Mouse (Mus musculus) layer of hippocampus, adult 6 months (tissue): ENCODE results near the gene Pkdrej. TPM values are rescaled to one million over a fixed set of nuclear protein-coding genes. Genes with fewer than 3 reads are reported as not detected.

Source experiments
- long read RNA-seq, 2 experiments: library from polyadenylated mRNA; unstranded; transcript quantifications; one replicate each; pipeline ENCODE4 v2.0.0; 2019 to 2020
- polyA plus RNA-seq: library from polyadenylated mRNA; unstranded; fragments of <200 nt; fragmentation: Nextera tagmentation; gene quantifications from 2 replicates; pipeline ENCODE4 v1.2.3, GENCODE M21; 2021

Gene Pkdrej
- polyA plus RNA-seq, result 0.13 and 0.18 TPM in 2 replicates
- long read RNA-seq, experiment 1, full-length matches to known transcripts, result 2 of 2 reads
- long read RNA-seq, experiment 1, partial matches to known transcripts, result 0 of 2 reads
- long read RNA-seq, experiment 1, other reads (novel, unspliced or antisense), result 0 of 2 reads
- long read RNA-seq, experiment 2, full-length matches to known transcripts, result 1 of 1 reads
- long read RNA-seq, experiment 2, partial matches to known transcripts, result 0 of 1 reads
- long read RNA-seq, experiment 2, other reads (novel, unspliced or antisense), result 0 of 1 reads

DNA sequence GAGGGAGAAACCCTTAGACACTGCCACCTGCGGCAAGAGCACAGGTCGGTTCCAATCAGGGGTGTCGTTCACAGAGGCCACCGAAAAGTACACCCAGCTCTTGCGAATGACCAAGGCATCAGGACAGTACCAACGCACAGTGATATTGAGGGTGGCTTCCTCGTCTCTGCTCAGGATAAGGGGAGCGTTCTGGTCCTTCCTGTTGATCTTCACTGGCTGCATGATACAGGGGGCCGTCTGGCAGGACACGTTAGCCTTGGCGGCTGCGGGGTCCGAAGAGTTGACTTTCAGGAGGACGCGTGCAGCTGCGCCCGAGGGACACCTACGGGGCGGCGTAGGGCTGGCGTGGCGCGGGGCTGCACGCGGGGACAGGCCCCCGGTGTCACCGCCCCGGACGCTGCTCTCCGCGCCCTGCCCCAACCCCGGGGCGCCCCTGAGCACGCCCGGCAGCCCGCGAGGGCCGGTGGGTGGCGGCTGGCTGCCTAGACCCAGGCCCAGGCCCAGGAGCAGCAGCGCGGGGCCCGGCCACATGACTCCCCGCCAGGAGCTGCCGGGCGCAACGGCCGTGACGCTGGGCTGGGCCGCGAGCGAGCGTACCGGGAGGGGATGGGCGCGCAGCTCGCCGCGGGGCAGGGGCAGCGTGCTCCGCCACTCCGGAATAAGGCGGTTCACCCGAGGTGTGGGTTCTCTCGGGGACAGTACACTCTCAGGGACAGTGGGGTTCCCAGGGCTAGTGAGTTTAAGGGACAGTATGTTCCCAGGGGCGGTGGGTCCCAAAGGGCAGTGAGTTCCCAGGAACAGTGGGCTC lies at the start of gene Pkdrej:
TSS of gene Pkdrej (minus strand) at position 532 of the 808 bp plus-strand sequence.

DNA sequence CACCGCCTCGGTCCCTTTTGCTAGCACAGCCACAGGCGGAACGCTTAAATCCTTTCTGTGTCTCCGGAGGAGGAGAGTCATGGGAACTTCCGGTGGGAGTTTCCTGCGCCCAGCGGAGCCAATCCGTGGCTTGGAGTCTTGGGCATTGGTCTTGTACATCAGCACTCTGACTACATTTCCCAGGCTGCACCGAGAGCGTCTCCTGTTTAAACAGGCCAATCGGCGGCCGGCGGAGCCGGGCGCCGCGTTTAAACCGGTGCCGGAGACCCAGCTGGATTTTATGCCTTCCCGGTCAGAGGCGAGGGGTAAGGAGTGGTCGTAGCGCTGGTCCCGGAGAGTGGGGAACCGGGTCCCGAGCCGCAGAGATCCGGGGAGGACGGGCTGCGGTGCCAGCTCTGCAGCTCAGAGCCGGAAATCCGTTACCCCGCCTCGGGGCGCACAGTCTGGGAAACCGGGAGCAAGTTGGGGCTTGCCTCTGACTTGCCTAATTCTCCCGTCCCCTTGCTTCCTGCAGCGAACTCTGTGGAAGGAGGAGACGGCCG lies 38.0 kb upstream of the Pkdrej start, which contains the start of gene Gtse1:
TSS of gene Gtse1 (plus strand) at position 256 of the 542 bp plus-strand sequence.

DNA sequence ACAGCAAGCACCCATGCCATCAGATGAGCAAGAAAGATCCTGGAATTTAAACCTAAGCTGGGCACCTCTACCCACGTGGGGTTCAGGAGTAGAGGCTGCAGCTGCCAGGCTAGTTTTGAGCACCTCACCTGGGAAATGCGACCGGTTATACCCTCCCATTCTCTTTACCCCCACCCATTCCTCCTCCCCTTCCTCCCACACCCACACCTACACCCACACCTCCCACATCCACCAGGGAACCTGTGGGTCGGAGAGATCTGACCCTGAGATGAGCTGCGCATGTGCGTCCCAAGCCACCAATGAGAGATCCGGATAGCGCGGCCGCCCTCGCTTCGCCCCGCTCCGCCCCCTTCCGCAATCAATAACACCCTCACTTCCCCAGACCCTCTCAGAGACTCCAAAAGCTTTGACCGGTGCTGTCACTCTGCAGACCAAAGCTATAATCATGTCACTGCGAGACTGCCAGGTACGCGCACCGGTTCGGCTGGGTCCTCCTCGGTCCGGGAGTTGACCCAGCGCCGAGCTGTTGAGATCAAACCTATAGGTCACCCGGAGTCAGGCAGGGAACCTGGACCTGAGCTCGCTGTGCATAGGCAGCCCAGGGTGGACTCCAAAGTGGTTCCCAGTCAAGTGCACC lies 10.5 kb upstream of the Pkdrej start, which contains the start of gene Ttc38:
TSS of gene Ttc38 (plus strand) at position 353 of the 637 bp plus-strand sequence.

DNA sequence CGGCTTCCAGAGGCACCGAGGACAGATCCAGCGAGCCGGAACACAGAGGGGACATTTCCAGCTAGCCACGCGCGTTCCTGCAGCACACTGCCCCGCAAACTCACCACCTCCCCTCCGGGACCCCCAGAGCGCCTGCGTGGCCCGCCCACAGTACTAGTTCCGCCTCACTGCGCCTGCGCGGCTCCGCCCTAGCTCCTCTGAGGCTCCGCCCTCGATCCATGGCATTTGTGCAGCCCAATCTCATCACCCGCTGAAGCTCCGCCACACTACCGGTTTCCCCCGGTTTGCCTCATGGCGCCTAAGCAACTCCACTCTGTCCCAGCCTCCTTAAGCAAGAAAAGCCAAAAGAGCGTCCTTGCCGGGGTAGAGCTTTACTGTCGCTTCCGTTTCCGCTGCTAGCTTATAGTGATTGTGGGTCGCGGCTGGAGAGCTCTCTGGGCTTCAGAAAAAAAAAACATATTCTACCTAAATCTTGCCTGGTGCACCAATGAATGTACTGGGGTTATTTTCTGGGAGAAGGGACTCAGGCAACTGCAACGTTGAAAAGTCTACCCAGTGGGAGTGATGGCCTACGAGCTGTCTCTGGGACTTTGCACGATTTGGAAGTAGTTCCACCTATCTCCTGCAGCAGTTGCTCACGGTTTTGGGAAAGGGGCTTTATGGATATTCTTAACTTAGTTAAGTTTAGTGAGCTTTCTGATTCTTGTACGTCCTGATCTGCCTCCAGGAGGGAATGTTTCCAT lies 9.8 kb downstream of the Pkdrej start, which contains the start of gene Cdpf1:
TSS of gene Cdpf1 (minus strand) at position 163 of the 743 bp plus-strand sequence.

Other genes with a start within 250 kb of the Pkdrej start
- 17.6 and 22.0 TPM in 2 replicates for gene Wnt7b, start 239.3 kb downstream of the Pkdrej start, polyA plus RNA-seq
- 3.6 and 3.7 TPM in 2 replicates for gene Ppara, start 86.8 kb downstream of the Pkdrej start, polyA plus RNA-seq
- 31.7 and 37.7 TPM in 2 replicates for gene Cdpf1, start 10.0 kb downstream of the Pkdrej start, polyA plus RNA-seq
- 2.2 TPM in 2 replicates for gene Ttc38, start 10.6 kb upstream of the Pkdrej start, polyA plus RNA-seq
- 0.29 and 0.56 TPM in 2 replicates for gene Gtse1, start 38.0 kb upstream of the Pkdrej start, polyA plus RNA-seq
- gene Trmu, start 57.6 kb upstream of the Pkdrej start, polyA plus RNA-seq, result 11.0 and 11.7 TPM in 2 replicates
- 0.51 and 0.72 TPM in 2 replicates for gene Celsr1, start 212.0 kb upstream of the Pkdrej start, polyA plus RNA-seq
- 1.7 and 1.9 TPM in 2 replicates for gene Gramd4, start 236.0 kb upstream of the Pkdrej start, polyA plus RNA-seq